Mouse (Mus musculus) heart, adult 2 months (tissue): Measurements from ENCODE around the gene Rnf24. TPM values are rescaled to one million over a fixed set of nuclear protein-coding genes. Genes with fewer than 3 reads are reported as not detected.

Source experiments
- DNase-seq, 2 experiments: peaks; one replicate each; pipeline ENCODE4 v3.0.0; 2021
- H3K27ac ChIP-seq: fragments of 200-600 bp; 2 replicates; pipeline ENCODE4 v1.8.1; 2022
- H3K27me3 ChIP-seq: fragments of 200-500 bp; 2 replicates; pipeline ENCODE4 v1.6.1; 2012; ENCODE audit warnings: mild to moderate bottlenecking, low read length, inconsistent platforms, mixed read lengths; ENCODE audit not compliant: control insufficient read depth, insufficient read depth
- H3K36me3 ChIP-seq: fragments of 200-500 bp; 2 replicates; pipeline ENCODE4 v1.6.1; 2012; ENCODE audit warnings: low read length, inconsistent platforms; ENCODE audit not compliant: control insufficient read depth, insufficient read depth
- H3K4me1 ChIP-seq: fragments of 200-500 bp; 2 replicates; pipeline ENCODE4 v1.6.1; 2011; ENCODE audit warnings: low read length; ENCODE audit not compliant: control insufficient read depth, insufficient read depth
- H3K4me3 ChIP-seq: fragments of 200-600 bp; 2 replicates; pipeline ENCODE4 v1.8.1; 2022
- H3K79me2 ChIP-seq: fragments of 200-500 bp; replicated peaks from 2 replicates; pipeline ENCODE4 v1.6.1; 2012; ENCODE audit warnings: mild to moderate bottlenecking, inconsistent platforms, low read length, moderate library complexity, mixed read lengths; ENCODE audit not compliant: control insufficient read depth, insufficient read depth
- H3K9ac ChIP-seq: fragments of 200-500 bp; 2 replicates; pipeline ENCODE4 v1.6.1; 2012; ENCODE audit warnings: low read depth, mild to moderate bottlenecking, control low read depth, inconsistent platforms, low read length, mixed read lengths
- CTCF ChIP-seq: fragments of 200-600 bp; IDR thresholded peaks from 2 replicates; pipeline ENCODE4 v1.8.1; 2022; ENCODE audit warnings: antibody characterized with exemption, mild to moderate bottlenecking, moderate library complexity
- EP300 ChIP-seq: fragments of 200-500 bp; IDR thresholded peaks from 2 replicates; pipeline ENCODE4 v1.6.1; 2011; ENCODE audit warnings: low read depth, low read length, control low read depth; ENCODE audit not compliant: insufficient read depth
- POLR2A ChIP-seq: fragments of 200-500 bp; IDR thresholded peaks from 2 replicates; pipeline ENCODE4 v1.6.1; 2011; ENCODE audit warnings: mild to moderate bottlenecking, low read depth, low read length, control low read depth; ENCODE audit not compliant: insufficient read depth
- WGBS: fragments of 180-500 bp; shearing (Covaris S2); methylation state at CpG from one replicate; pipeline ENCODE4 v1.1.7; 2018; 5-methylcytosine and 5-hydroxymethylcytosine counted together
- intact Hi-C: fragments of 180-260 bp; cut with DNase I; formaldehyde crosslinking; loops from one replicate; pipeline ENCODE4 v1.15.1; 2025
- long read RNA-seq: library from polyadenylated mRNA; stranded (forward); transcript quantifications from one replicate; pipeline ENCODE4 v2.0.0, GENCODE M21; 2021
- polyA plus RNA-seq: library from polyadenylated mRNA; depleted of rRNA; stranded (reverse); fragments of >200 nt; gene quantifications from 2 replicates; pipeline ENCODE4 v1.2.3, GENCODE M21; 2012; rRNA removed
- total RNA-seq, 2 experiments: library from RNA; stranded (reverse); gene quantifications; 2 replicates each; pipeline ENCODE4 v1.2.3; 2021

The Rnf24 gene
- 1 to 10 TPM; 2.9 to 3.9 TPM for total RNA-seq
- polyA plus RNA-seq = 2.7 and 3.5 TPM in 2 replicates
- long read RNA-seq = 0 reads

DNA sequence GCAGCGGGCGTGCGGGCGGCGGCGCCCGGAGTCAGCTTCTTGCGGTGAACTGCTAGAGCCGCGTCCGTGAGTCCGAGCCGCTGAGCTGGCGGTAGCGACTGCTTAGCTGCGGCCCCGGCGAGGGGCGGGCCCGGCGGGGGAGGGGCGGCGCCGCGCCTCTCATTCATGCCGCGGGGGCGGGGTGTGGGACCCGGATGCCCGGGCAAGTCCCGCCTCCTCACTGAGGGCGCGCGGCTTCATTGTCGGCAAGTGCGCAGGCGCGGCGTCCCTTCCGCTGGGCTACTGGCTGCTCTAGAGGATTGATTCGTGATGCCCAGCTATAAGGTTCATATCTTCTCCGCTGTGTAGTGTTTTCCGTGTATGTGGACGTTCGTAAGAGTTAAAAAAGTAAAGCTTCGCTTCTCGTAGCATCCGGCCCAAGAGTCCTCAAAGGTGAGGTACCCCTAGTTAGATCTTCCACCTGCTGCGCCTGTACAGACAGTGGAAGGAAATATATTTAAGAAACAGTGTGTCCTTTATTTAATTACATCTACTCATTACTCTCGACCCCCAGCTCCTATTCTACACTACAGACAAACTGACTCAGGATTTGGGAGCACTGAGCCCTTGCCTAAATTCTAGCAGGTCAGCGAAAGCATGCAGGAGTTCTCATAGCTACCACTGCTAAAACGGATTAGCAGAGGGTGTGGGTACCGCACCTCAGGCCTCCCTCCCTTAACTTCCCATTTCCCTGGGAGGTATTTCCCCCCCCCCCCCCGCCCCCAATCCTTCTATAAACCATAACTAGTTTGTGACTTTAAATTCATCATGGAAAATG, at the start of gene Rnf24:
TSS of gene Rnf24 (minus strand) at position 146 of the 817 bp plus-strand sequence.
- Histone ChIP-seq H3K4me1 (peaks cover 3% of the 10 kb centered on the region; the same call in 1 of the 2 replicates), H3K27me3 (no peaks in the 10 kb centered on the region), H3K4me3 (peak within 1 kb of the TSS; percentile 98), H3K79me2 (no peaks in the 10 kb centered on the region; the same call in 1 of the 2 replicates), H3K36me3 (no peaks in the 10 kb centered on the region), H3K27ac (peak within 1 kb of the TSS; percentile 93), H3K9ac (peak within 1 kb of the TSS; percentile 95)
- WGBS = 2% methylated on average over 44 of the region's 54 CpGs
- peak; percentile 99 to 100 for DNase-seq
- intact Hi-C loops = loop anchor here (5.0 to 10.0 kb wide), 2 partner anchors 159 to 168 kb away; partner anchors contain the start of genes Cdc25b, Cenpb and Spef1
- TF ChIP-seq POLR2A (peak; percentile 73), CTCF (no peak), EP300 (no peak)

DNA sequence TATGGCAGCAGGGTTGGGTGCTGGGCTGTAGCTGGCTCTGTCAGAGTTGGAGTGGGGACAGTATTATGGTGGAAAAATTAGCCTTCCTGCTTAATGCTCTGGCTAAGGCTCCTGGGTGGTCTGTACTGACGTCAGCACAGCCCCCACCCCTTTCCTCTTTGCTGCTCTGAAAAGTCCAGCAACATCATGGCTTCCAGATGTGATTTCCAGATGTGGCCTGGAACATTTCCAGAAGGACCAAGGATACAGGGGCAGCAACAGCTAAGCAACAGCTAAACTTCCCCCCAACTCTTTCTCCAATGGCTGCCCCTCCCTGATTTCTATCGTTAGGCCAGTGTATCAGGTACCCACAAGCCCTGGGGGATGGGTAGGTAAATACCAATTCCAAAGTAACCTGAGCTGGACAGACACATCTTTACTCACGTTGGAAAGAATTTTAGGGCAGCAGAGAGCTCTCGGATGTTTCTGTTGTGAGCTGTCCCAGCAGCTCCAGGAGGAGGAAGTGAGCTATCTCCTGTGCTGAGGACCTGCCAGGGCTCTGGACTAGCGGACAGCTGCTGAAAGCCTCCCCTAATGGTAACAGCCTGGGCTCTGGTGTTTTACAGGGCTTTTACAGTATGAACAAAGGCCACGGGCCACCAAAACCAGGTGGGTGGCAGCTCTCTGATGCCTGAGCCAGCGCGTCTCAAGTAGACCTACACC, 49.3 kb upstream of the Rnf24 start:
- Histone ChIP-seq H3K79me2 (no peaks in the 10 kb centered on the region), H3K36me3 (no peaks in the 10 kb centered on the region), H3K27me3 (no peaks in the 10 kb centered on the region), H3K27ac (peak overlapping the region; percentile 69), H3K4me1 (peaks cover 20% of the 10 kb centered on the region), H3K4me3 (peak overlapping the region; percentile 12; the same call in 1 of the 2 replicates), H3K9ac (no peak overlapping the region)
- TF ChIP-seq CTCF (0 out of 2 replicates have a peak, but pooled peaks have one; percentile 16), EP300 (peak; percentile 70; the same call in 1 of the 2 replicates), POLR2A (no peak)
- DNase-seq = peak; percentile 64 to 74
- 29% methylated on average over 8 of the region's 8 CpGs for WGBS
- intact Hi-C loops = loop anchor here (2.0 to 5.0 kb wide), 2 partner anchors 45 to 140 kb away; partner anchors contain the start of gene Pank2

DNA sequence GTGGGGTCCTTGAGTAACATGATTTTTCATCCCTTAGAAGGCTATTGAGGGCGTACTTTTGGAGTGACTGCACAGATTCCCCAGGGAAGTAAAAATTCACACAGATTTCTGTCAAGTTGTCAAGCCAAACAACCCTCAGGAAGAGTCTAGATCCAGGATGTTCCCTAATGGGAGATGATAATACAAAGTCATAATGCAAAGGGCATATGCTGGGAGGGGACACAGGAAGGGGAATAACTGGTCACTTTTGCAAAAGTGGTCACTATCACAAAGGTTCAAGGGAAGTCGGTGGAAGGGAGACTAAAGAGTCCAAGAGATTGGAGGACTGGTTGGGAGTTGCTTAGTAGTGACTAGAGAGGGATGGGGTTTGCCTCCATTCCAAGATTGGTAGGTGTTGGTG, 48.2 kb upstream of the Rnf24 start:
- Histone ChIP-seq H3K4me3 (no peak overlapping the region), H3K27me3 (no peaks in the 10 kb centered on the region), H3K4me1 (peaks cover 21% of the 10 kb centered on the region), H3K79me2 (no peaks in the 10 kb centered on the region), H3K36me3 (no peaks in the 10 kb centered on the region), H3K9ac (no peak overlapping the region), H3K27ac (peak overlapping the region; percentile 69)
- TF ChIP-seq CTCF (no peak), POLR2A (no peak), EP300 (0 out of 2 replicates have a peak, but pooled peaks have one; percentile 22)
- intact Hi-C loops = loop anchor here (2.0 to 5.0 kb wide), 2 partner anchors 44 to 139 kb away; partner anchors contain the start of gene Pank2
- WGBS = 39% methylated on average over 2 of the region's 2 CpGs
- DNase-seq = no peak

DNA sequence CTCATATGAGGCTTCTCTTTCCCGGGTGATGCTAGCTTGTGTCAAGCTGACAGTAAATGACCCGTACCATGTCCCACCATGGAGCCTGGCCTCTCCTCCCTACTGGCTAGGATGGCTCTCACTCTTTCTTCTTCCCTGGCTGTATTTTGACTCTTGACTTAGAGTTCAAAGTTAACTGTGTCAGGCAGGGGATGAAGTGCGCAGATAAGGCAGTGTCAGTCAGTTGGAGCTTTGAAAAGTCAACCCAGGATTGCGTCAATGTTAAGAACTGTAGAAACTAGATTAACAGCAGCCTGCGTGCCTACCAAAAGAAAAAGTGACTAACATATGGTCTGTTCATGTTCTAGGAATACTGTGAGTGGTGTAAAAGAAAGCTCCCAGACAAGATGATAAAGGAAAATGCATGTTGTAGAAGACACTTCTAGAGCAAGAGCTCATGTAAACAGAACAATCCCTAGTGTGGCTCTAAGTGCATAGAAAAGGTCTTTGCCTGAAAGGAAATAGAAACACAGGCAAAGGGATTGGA, 44.7 kb upstream of the Rnf24 start:
- Histone ChIP-seq H3K27me3 (no peaks in the 10 kb centered on the region), H3K4me3 (no peak overlapping the region), H3K36me3 (no peaks in the 10 kb centered on the region), H3K79me2 (no peaks in the 10 kb centered on the region), H3K9ac (no peak overlapping the region), H3K4me1 (peaks cover 16% of the 10 kb centered on the region), H3K27ac (no peak overlapping the region)
- intact Hi-C loops = no loop called here
- TF ChIP-seq CTCF (no peak), EP300 (no peak), POLR2A (no peak)
- WGBS = 94% methylated on average over 5 of the region's 5 CpGs
- no peak for DNase-seq

DNA sequence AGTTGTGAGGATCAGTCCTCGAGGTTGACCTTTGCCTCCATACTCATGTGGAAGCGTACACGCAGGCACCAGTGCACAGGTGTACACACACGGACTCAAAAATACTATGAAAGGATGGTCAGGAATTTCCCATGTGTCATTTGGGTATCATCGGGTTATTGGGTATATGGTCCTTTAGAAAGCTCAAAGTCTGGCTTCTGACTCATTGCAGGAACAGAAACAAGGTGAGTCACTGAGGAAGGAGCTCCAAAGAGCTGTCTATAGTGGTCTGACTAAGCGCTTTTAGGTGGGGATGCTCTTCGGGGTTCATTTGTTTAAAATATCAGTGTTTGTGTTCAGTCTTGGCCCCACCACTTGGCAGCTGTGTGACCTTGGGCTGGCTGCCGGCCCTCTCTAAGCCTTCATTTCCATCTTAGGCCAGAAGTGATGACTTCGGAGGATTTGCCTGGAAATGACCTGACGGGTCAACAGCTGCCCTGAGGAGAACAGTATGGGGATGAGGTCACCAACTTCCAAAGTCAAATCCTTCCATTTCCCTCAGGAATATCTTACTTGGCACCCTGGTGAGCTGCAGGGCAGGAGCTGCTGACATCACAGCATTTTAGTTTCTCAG, 33.8 kb upstream of the Rnf24 start:
- Histone ChIP-seq H3K36me3 (no peaks in the 10 kb centered on the region), H3K79me2 (no peaks in the 10 kb centered on the region), H3K4me3 (no peak overlapping the region), H3K4me1 (no peaks in the 10 kb centered on the region), H3K27ac (no peak overlapping the region), H3K9ac (no peak overlapping the region), H3K27me3 (no peaks in the 10 kb centered on the region)
- 70% methylated on average over 10 of the region's 10 CpGs for WGBS
- no peak for DNase-seq
- TF ChIP-seq EP300 (no peak), POLR2A (no peak), CTCF (no peak)
- intact Hi-C loops = no loop called here
